Mouse (Mus musculus) erythroblast, adult 5-6 weeks (primary cell): ENCODE measurements around the gene Usp6nl. TPM values are rescaled to one million over a fixed set of nuclear protein-coding genes. Genes with fewer than 3 reads are reported as not detected.

Source experiments
- ATAC-seq: replicated peaks from 2 replicates; pipeline ENCODE4 v1.8.0; 2016; ENCODE audit warnings: moderate number of reproducible peaks, mild to moderate bottlenecking, moderate TSS enrichment, inconsistent platforms; ENCODE audit not compliant: poor library complexity, low FRiP score, severe bottlenecking
- total RNA-seq, 2 experiments: library from RNA; stranded (forward) in 1 of 2; stranded (reverse) in 1 of 2; fragments of 150-400 nt in 1 of 2; fragments of 200-764, 138-1000 nt in 1 of 2; gene quantifications; 2 replicates each; pipeline versions ENCODE4 v1.2.3 to v1.2.4; 2015 to 2017; ENCODE audit warnings: low replicate concordance in 2 of 2

The Usp6nl gene
- total RNA-seq (2015; ENCODE audit: low replicate concordance) (5.0 and 5.8 TPM in 2 replicates), total RNA-seq (2017; ENCODE audit: low replicate concordance) (6.5 and 17.1 TPM in 2 replicates)

DNA sequence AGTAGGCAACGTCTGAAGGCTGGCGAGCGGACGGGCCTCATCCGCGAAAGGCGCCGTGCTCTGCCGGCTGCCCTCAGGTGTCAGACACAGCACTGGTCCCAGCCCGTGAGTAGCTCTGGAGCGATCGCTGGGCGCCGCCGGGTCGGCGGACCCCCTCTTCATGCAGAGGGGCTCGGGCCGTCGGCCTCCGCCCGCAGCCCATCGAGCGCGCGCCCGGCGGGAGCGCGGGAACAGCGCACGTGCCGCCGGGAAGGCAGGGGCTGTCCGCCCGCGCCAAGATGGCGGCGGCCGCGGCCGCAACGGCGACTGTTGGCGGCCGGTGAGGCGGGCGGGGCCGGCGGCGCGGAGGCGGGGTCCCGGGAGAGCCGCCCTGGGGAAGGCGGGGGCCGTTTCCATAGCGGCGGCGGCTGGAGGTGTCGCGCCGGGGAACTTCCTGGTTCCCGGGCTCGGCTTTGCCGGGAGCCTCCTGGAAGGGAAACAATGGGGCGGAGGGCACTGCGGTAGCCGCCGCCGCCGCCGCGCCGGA, at the start of gene Usp6nl:
TSS of gene Usp6nl (plus strand) at position 292 of the 526 bp plus-strand sequence.
- ATAC-seq = peak; percentile 89

DNA sequence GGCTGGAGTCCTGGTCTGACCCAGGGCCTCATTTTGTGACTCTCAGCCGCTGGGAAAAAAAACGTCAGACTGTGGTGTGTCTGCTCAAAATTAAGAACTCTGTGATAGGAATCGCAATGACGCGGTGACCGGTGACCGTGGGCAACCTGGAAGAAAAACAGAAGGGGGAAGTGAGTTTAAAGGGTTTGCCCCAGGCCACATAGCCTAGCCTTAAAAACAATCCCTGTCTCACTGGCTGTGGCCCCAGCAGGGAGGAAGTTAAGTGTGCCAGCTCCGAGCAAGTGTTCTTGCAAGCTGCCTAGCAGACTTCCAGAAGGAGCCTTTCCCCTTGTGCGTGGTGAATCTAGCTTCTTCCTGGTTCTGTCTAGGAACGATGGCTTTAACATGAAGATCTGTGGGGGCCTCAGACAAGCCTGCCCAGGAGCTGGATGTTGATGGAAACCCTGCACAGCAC, 49.0 kb upstream of the Usp6nl start:
- no peak for ATAC-seq

DNA sequence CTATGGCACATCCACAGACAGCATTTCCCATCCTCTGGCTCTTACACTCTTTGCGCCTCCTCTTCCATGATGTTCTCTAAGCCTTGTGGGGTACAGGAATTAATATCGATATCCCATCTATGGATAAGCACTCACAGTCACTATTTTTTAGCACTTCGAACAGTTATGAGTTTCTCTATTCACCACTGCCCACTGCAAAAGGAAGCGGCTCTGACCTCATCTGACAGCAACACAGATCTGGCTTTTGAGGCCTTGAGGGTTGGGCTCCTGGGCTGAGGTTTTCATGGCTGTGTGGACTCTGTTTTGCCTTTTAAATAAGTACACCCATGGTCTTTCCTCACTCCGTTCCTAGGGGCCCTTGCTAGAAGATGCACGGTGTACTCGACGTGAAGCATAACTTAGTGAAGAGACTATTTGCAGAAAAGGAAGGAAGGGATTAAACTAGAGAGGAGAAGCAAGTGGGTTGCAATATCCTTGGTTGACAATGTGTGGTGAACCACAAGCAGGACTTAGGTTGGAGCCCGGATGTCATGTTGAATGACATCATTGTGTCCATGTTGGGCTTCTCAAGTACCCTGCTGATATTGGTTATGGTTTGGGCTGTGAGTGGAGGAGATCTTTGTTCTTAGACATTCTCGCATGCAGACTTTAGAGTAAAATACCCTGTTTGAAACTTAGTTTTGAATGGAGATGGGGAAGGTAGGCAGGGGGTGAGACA, 43.5 kb upstream of the Usp6nl start:
- no peak for ATAC-seq

DNA sequence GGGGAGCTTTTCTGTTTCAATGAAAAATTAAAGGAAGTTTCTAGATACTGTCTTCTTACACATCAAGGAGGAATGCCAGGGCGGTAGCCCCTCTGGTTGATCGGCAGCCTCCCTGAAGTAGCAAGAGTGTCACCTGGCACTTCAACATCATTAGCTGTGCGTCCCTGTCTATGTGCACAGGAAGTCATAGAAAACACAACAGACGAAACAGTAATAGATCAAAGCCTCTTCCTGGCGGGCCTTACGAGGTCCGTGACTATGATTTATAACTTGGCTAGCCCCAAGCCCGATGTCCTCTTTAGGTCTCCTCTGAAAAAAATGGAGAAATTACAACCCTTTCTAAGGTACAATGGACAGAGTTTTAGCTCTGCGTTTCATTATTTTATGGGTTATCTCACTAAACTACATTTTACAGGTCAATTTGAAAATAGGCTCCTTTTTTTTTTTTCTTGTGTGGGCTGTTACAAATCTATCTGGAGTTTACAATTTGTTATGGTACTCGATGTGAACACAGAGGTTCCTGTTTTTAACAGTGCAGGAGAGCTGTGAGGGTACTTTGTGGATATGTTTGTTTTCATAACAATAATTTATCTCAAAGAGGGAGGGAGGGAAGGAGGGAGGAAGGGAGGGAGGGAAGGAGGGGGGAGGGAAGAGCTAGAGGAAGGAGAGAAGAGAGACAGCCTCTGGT, 42.7 kb upstream of the Usp6nl start:
- ATAC-seq = no peak

DNA sequence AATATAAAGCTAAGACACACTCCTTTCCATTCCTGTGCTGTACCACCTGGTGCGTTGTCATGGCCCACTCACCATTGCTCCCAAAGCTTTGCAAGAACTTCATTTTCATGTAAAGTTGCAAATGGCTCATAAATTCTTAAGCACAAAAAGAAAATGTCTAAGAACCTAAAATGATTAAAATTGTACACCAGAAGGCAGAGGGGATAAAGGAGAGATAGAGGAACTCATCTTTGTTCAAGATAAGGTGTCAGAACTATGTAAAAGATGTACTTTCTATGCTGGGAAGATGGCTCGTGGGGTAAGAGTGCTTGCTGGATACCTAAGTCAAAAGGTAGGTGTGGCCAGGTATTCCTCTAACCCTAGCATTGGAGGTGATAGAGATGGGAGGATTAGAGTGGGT, 38.9 kb upstream of the Usp6nl start:
- ATAC-seq = no peak

DNA sequence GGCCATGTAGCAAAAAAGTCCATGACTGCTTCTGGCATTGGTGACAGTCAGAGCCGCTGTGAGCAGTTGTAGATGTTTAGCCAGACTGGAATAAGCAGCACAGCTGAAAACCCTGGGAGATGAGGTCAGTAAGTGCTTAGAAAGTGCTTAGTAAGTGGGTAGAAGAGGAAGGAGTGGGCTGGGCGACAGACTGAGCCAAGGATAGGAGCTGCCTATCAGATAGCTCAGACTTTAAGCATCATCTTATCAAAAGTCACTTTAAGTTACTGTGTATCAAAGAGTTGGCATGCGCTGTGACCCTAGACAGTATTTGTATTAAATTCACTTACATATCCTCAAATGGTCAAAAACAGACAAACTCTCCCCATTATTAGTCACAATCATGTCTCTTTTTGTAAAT, 37.7 kb upstream of the Usp6nl start:
- ATAC-seq = peak; percentile 84

- peak; percentile 76 for ATAC-seq
These were observed 36.7 kb upstream of the Usp6nl start for GRCm38 (mm10) chr2:6285794-6286193.

GRCm38 (mm10) chr2:6293825-6294444, 28.5 kb upstream of the Usp6nl start:
- no peak for ATAC-seq

DNA sequence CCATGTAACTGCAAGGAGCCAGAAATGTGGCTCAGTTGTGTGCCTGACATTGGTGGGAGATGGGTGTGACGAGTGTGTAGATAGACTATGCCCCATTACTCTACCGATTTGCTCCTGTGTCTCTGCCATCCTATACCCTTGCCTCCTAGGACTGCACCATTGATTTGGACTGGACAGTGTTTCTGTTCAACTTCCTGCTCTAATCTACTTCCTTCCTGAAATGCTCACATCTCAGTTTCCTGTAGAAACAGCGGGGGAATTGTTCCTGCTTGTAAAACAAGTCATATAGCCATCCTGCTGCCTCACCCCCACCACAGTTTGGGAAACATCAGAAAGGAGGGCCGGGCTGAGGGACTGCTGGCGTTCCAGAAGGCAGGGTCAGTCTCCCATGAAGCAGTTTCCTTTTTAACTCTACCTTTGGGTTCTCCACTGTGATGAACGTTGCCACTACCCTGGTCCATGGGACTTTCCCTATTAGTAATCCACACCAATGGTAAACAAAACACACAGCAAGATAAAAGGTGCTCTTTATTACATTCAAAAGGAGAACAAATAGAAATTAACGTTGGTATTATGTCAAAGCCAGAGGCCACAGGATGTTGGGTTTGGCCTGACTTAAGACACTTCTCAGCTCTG, 27.4 kb upstream of the Usp6nl start:
- ATAC-seq = no peak

- ATAC-seq = no peak
These were observed 17.7 kb upstream of the Usp6nl start for GRCm38 (mm10) chr2:6304768-6305167.

GRCm38 (mm10) chr2:6306861-6307260, 15.6 kb upstream of the Usp6nl start:
- no peak for ATAC-seq

GRCm38 (mm10) chr2:6309373-6309821, 13.1 kb upstream of the Usp6nl start:
- no peak for ATAC-seq

- no peak for ATAC-seq
These were observed 9.7 kb upstream of the Usp6nl start for GRCm38 (mm10) chr2:6312764-6313163.

DNA sequence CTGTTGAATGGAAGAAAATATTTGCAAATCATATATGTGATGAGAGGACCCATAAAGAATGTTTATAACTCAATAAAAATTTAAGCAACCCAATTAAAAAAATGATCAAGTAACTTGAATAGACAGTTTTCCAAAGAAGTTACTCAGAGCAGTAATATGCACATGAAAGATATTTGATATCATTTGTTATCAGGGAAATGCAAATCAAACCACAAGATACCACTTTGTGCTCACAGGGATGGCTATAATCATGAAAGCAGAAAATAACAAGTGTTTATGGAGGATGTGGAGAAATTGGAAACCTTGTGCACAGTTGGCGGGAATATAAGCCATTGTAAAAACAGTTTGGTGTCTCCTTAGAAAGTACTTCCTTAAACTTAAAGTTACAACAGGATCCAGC, 8.7 kb upstream of the Usp6nl start:
- no peak for ATAC-seq

- no peak for ATAC-seq
These were observed 2.3 kb upstream of the Usp6nl start for GRCm38 (mm10) chr2:6320153-6320552.

- no peak for ATAC-seq
These were observed 595 bp upstream of the Usp6nl start for GRCm38 (mm10) chr2:6321769-6322375.

- ATAC-seq = peak; percentile 56
These were observed 563 bp downstream of the Usp6nl start for GRCm38 (mm10) chr2:6322938-6323521.

GRCm38 (mm10) chr2:6325646-6326045, 3.2 kb downstream of the Usp6nl start:
- no peak for ATAC-seq

GRCm38 (mm10) chr2:6328927-6329326, 6.5 kb downstream of the Usp6nl start:
- ATAC-seq = no peak
